Mouse (Mus musculus): Measurements from ENCODE around the gene Atp8b3. TPM values are rescaled to one million over a fixed set of nuclear protein-coding genes. Genes with fewer than 3 reads are reported as not detected.
A peak's percentile ranks its signal among the peaks of the same experiment; 100 is the strongest.

Atp8b3 gene
- polyA plus RNA-seq, 1 experiment from 2014 or later: 0.10 TPM

GRCm38 (mm10) chr10:80559431-80559830 lies 20.5 kb upstream of the Atp8b3 start:
- no peaks in the 10 kb centered on the region for H3K27me3 ChIP-seq (replicated peaks; ENCODE audit: insufficient read depth, low read length)
- H3K9me3 ChIP-seq (ENCODE audit: low read length): no peaks in the 10 kb centered on the region
- H3K4me3 ChIP-seq (ENCODE audit: low read depth, low read length): no peak overlapping the region
- no peak overlapping the region for H3K4me2 ChIP-seq (replicated peaks; ENCODE audit: low read depth, low read length)
- TF ChIP-seq CTCF (IDR thresholded peaks at IDR 0.05) (no peak), EP300 (IDR thresholded peaks at IDR 0.05) (no peak)
- DNase-seq (ENCODE audit: low spot score): no peak
- H3K9ac ChIP-seq (replicated peaks; ENCODE audit: low read depth): no peak overlapping the region
- H3K4me1 ChIP-seq (ENCODE audit: insufficient read depth, low read depth, low read length): peaks cover 23% of the 10 kb centered on the region; the same call in 1 of the 2 replicates
- no peaks in the 10 kb centered on the region for H3K36me3 ChIP-seq (ENCODE audit: insufficient read depth, low read length)
- WGBS: 89% methylated on average over 7 of the region's 7 CpGs
- no peak for ATAC-seq
- no peak overlapping the region for H3K27ac ChIP-seq (ENCODE audit: low read length)

GRCm38 (mm10) chr10:80557346-80557965 lies 18.5 kb upstream of the Atp8b3 start:
- DNase-seq (ENCODE audit: low spot score) (peak; percentile 81), ATAC-seq (peak; percentile 60)
- H3K36me3 ChIP-seq (ENCODE audit: insufficient read depth, low read length): no peaks in the 10 kb centered on the region
- peak overlapping the region; percentile 59 for H3K27ac ChIP-seq (ENCODE audit: low read length)
- H3K9me3 ChIP-seq (ENCODE audit: low read length): no peaks in the 10 kb centered on the region
- no peak overlapping the region for H3K4me3 ChIP-seq (ENCODE audit: low read depth, low read length)
- 20% methylated on average over 5 of the region's 5 CpGs for WGBS
- peaks cover 23% of the 10 kb centered on the region; the same call in 1 of the 2 replicates for H3K4me1 ChIP-seq (ENCODE audit: insufficient read depth, low read depth, low read length)
- TF ChIP-seq EP300 (IDR thresholded peaks at IDR 0.05) (no peak), CTCF (IDR thresholded peaks at IDR 0.05) (peak; percentile 86)
- H3K9ac ChIP-seq (replicated peaks; ENCODE audit: low read depth): no peak overlapping the region
- no peaks in the 10 kb centered on the region for H3K27me3 ChIP-seq (replicated peaks; ENCODE audit: insufficient read depth, low read length)
- no peak overlapping the region for H3K4me2 ChIP-seq (replicated peaks; ENCODE audit: low read depth, low read length)

GRCm38 (mm10) chr10:80553997-80554396 lies 15.1 kb upstream of the Atp8b3 start:
- Histone ChIP-seq H3K27me3 (replicated peaks; ENCODE audit: insufficient read depth, low read length) (no peaks in the 10 kb centered on the region), H3K9ac (replicated peaks; ENCODE audit: low read depth) (no peak overlapping the region), H3K9me3 (ENCODE audit: low read length) (no peaks in the 10 kb centered on the region), H3K4me3 (ENCODE audit: low read depth, low read length) (no peak overlapping the region), H3K27ac (ENCODE audit: low read length) (no peak overlapping the region), H3K36me3 (ENCODE audit: insufficient read depth, low read length) (peaks cover 8% of the 10 kb centered on the region; the same call in 1 of the 2 replicates), H3K4me2 (replicated peaks; ENCODE audit: low read depth, low read length) (no peak overlapping the region), H3K4me1 (ENCODE audit: insufficient read depth, low read depth, low read length) (peaks cover 11% of the 10 kb centered on the region; the same call in 1 of the 2 replicates)
- WGBS: 86% methylated on average over 6 of the region's 6 CpGs
- ATAC-seq: no peak
- DNase-seq (ENCODE audit: low spot score): no peak
- no peak for TF ChIP-seq CTCF (IDR thresholded peaks at IDR 0.05)
- TF ChIP-seq EP300 (IDR thresholded peaks at IDR 0.05): no peak

GRCm38 (mm10) chr10:80553575-80553974 lies 14.7 kb upstream of the Atp8b3 start:
- Histone ChIP-seq H3K4me2 (replicated peaks; ENCODE audit: low read depth, low read length) (no peak overlapping the region), H3K4me3 (ENCODE audit: low read depth, low read length) (no peak overlapping the region), H3K9ac (replicated peaks; ENCODE audit: low read depth) (no peak overlapping the region), H3K27me3 (replicated peaks; ENCODE audit: insufficient read depth, low read length) (no peaks in the 10 kb centered on the region), H3K36me3 (ENCODE audit: insufficient read depth, low read length) (peaks cover 8% of the 10 kb centered on the region; the same call in 1 of the 2 replicates), H3K4me1 (ENCODE audit: insufficient read depth, low read depth, low read length) (peaks cover 11% of the 10 kb centered on the region; the same call in 1 of the 2 replicates), H3K9me3 (ENCODE audit: low read length) (no peaks in the 10 kb centered on the region), H3K27ac (ENCODE audit: low read length) (no peak overlapping the region)
- TF ChIP-seq EP300 (IDR thresholded peaks at IDR 0.05): no peak
- no peak for TF ChIP-seq CTCF (IDR thresholded peaks at IDR 0.05)
- WGBS: 83% methylated on average over 8 of the region's 8 CpGs
- ATAC-seq (no peak), DNase-seq (ENCODE audit: low spot score) (no peak)

GRCm38 (mm10) chr10:80552364-80552763 lies 13.4 kb upstream of the Atp8b3 start:
- H3K4me1 ChIP-seq (ENCODE audit: insufficient read depth, low read depth, low read length): no peaks in the 10 kb centered on the region
- no peak for TF ChIP-seq EP300 (IDR thresholded peaks at IDR 0.05)
- no peak for TF ChIP-seq CTCF (IDR thresholded peaks at IDR 0.05)
- H3K36me3 ChIP-seq (ENCODE audit: insufficient read depth, low read length): peaks cover 8% of the 10 kb centered on the region; the same call in 1 of the 2 replicates
- WGBS: 68% methylated on average over 9 of the region's 9 CpGs
- H3K9me3 ChIP-seq (ENCODE audit: low read length): no peaks in the 10 kb centered on the region
- ATAC-seq (no peak), DNase-seq (ENCODE audit: low spot score) (no peak)
- H3K27ac ChIP-seq (ENCODE audit: low read length): no peak overlapping the region
- no peak overlapping the region for H3K4me2 ChIP-seq (replicated peaks; ENCODE audit: low read depth, low read length)
- no peaks in the 10 kb centered on the region for H3K27me3 ChIP-seq (replicated peaks; ENCODE audit: insufficient read depth, low read length)
- no peak overlapping the region for H3K4me3 ChIP-seq (ENCODE audit: low read depth, low read length)
- H3K9ac ChIP-seq (replicated peaks; ENCODE audit: low read depth): no peak overlapping the region

- DNase-seq (ENCODE audit: low spot score) (no peak), ATAC-seq (no peak)
- Histone ChIP-seq H3K4me3 (ENCODE audit: low read depth, low read length) (no peak overlapping the region), H3K27me3 (replicated peaks; ENCODE audit: insufficient read depth, low read length) (no peaks in the 10 kb centered on the region), H3K4me2 (replicated peaks; ENCODE audit: low read depth, low read length) (no peak overlapping the region), H3K27ac (ENCODE audit: low read length) (no peak overlapping the region), H3K9me3 (ENCODE audit: low read length) (no peaks in the 10 kb centered on the region), H3K9ac (replicated peaks; ENCODE audit: low read depth) (no peak overlapping the region), H3K4me1 (ENCODE audit: insufficient read depth, low read depth, low read length) (no peaks in the 10 kb centered on the region), H3K36me3 (ENCODE audit: insufficient read depth, low read length) (peaks cover 31% of the 10 kb centered on the region; the same call in 1 of the 2 replicates)
- TF ChIP-seq CTCF (IDR thresholded peaks at IDR 0.05) (no peak), EP300 (IDR thresholded peaks at IDR 0.05) (no peak)
- whole genome bisulfite sequencing: 86% methylated on average over 18 of the region's 21 CpGs
Measured at GRCm38 (mm10) chr10:80549279-80549678, 10.4 kb upstream of the Atp8b3 start.
